Mouse (Mus musculus): ENCODE data around the gene D630045J12Rik. TPM values are rescaled to one million over a fixed set of nuclear protein-coding genes. Genes with fewer than 3 reads are reported as not detected.

D630045J12Rik gene
- polyA plus RNA-seq, 1 experiment from 2014 or later: 13.4 TPM

- H3K4me2 ChIP-seq: no peak overlapping the region
- H3K36me3 ChIP-seq: no peaks in the 10 kb centered on the region
- no peak overlapping the region for H3K4me3 ChIP-seq
- H3K9me3 ChIP-seq: no peaks in the 10 kb centered on the region
- WGBS: 87% methylated on average over 7 of the region's 7 CpGs
- ATAC-seq (ENCODE audit: low FRiP score): no peak
- H3K27ac ChIP-seq: no peak overlapping the region
- H3K27me3 ChIP-seq: no peaks in the 10 kb centered on the region
- no peak overlapping the region for H3K9ac ChIP-seq
- H3K4me1 ChIP-seq (replicated peaks): no peaks in the 10 kb centered on the region
Observed at GRCm38 (mm10) chr6:38102216-38102795, 151.5 kb downstream of the D630045J12Rik start.

- no peaks in the 10 kb centered on the region for H3K27me3 ChIP-seq
- no peak overlapping the region for H3K9ac ChIP-seq
- H3K9me3 ChIP-seq: no peaks in the 10 kb centered on the region
- ATAC-seq (ENCODE audit: low FRiP score): no peak
- H3K4me3 ChIP-seq: no peak overlapping the region
- H3K4me1 ChIP-seq (replicated peaks): no peaks in the 10 kb centered on the region
- H3K27ac ChIP-seq: no peak overlapping the region
- H3K36me3 ChIP-seq: no peaks in the 10 kb centered on the region
- H3K4me2 ChIP-seq: no peak overlapping the region
- WGBS: 77% methylated on average over 5 of the region's 5 CpGs
Observed at GRCm38 (mm10) chr6:38096961-38097370, 156.8 kb downstream of the D630045J12Rik start.

GRCm38 (mm10) chr6:38094701-38095100, 159.1 kb downstream of the D630045J12Rik start:
- ATAC-seq (ENCODE audit: low FRiP score): no peak
- H3K9me3 ChIP-seq: no peaks in the 10 kb centered on the region
- no peak overlapping the region for H3K4me2 ChIP-seq
- no peaks in the 10 kb centered on the region for H3K4me1 ChIP-seq (replicated peaks)
- H3K9ac ChIP-seq: no peak overlapping the region
- 91% methylated on average over 10 of the region's 10 CpGs for WGBS
- no peaks in the 10 kb centered on the region for H3K36me3 ChIP-seq
- H3K27me3 ChIP-seq: no peaks in the 10 kb centered on the region
- H3K4me3 ChIP-seq: no peak overlapping the region
- no peak overlapping the region for H3K27ac ChIP-seq

GRCm38 (mm10) chr6:38092539-38092938, 161.3 kb downstream of the D630045J12Rik start:
- H3K36me3 ChIP-seq: no peaks in the 10 kb centered on the region
- no peak overlapping the region for H3K4me3 ChIP-seq
- H3K4me1 ChIP-seq (replicated peaks): no peaks in the 10 kb centered on the region
- H3K4me2 ChIP-seq: no peak overlapping the region
- ATAC-seq (ENCODE audit: low FRiP score): no peak
- no peaks in the 10 kb centered on the region for H3K9me3 ChIP-seq
- H3K9ac ChIP-seq: no peak overlapping the region
- H3K27ac ChIP-seq: no peak overlapping the region
- WGBS: 96% methylated on average over 8 of the region's 8 CpGs
- H3K27me3 ChIP-seq: no peaks in the 10 kb centered on the region

GRCm38 (mm10) chr6:38087242-38088026, 166.4 kb downstream of the D630045J12Rik start:
- no peak for ATAC-seq (ENCODE audit: low FRiP score)
- no peak overlapping the region for H3K9ac ChIP-seq
- no peaks in the 10 kb centered on the region for H3K36me3 ChIP-seq
- H3K4me3 ChIP-seq: no peak overlapping the region
- H3K27ac ChIP-seq: no peak overlapping the region
- no peaks in the 10 kb centered on the region for H3K27me3 ChIP-seq
- WGBS: 74% methylated on average over 9 of the region's 9 CpGs
- 0 out of 2 replicates have a peak, but pooled peaks cover 2% of the 10 kb centered on the region for H3K4me1 ChIP-seq (replicated peaks)
- no peaks in the 10 kb centered on the region for H3K9me3 ChIP-seq
- H3K4me2 ChIP-seq: no peak overlapping the region

GRCm38 (mm10) chr6:38083204-38083603, 170.6 kb downstream of the D630045J12Rik start:
- no peak overlapping the region for H3K27ac ChIP-seq
- no peak for ATAC-seq (ENCODE audit: low FRiP score)
- 61% methylated on average over 4 of the region's 4 CpGs for WGBS
- 0 out of 2 replicates have a peak, but pooled peaks cover 2% of the 10 kb centered on the region for H3K4me1 ChIP-seq (replicated peaks)
- no peaks in the 10 kb centered on the region for H3K36me3 ChIP-seq
- no peak overlapping the region for H3K4me3 ChIP-seq
- no peaks in the 10 kb centered on the region for H3K9me3 ChIP-seq
- H3K4me2 ChIP-seq: no peak overlapping the region
- no peak overlapping the region for H3K9ac ChIP-seq
- H3K27me3 ChIP-seq: no peaks in the 10 kb centered on the region

GRCm38 (mm10) chr6:38081727-38082341, 172.0 kb downstream of the D630045J12Rik start:
- no peaks in the 10 kb centered on the region for H3K27me3 ChIP-seq
- H3K9me3 ChIP-seq: no peaks in the 10 kb centered on the region
- H3K27ac ChIP-seq: no peak overlapping the region
- H3K4me2 ChIP-seq: no peak overlapping the region
- no peak for ATAC-seq (ENCODE audit: low FRiP score)
- 69% methylated on average over 11 of the region's 11 CpGs for WGBS
- no peak overlapping the region for H3K9ac ChIP-seq
- H3K36me3 ChIP-seq: no peaks in the 10 kb centered on the region
- 0 out of 2 replicates have a peak, but pooled peaks cover 2% of the 10 kb centered on the region for H3K4me1 ChIP-seq (replicated peaks)
- H3K4me3 ChIP-seq: no peak overlapping the region

GRCm38 (mm10) chr6:38080364-38080763, 173.4 kb downstream of the D630045J12Rik start:
- Histone ChIP-seq H3K4me3 (no peak overlapping the region), H3K4me2 (no peak overlapping the region), H3K27me3 (no peaks in the 10 kb centered on the region), H3K9me3 (no peaks in the 10 kb centered on the region), H3K9ac (no peak overlapping the region), H3K4me1 (replicated peaks) (0 out of 2 replicates have a peak, but pooled peaks cover under 1% of the 10 kb centered on the region), H3K36me3 (no peaks in the 10 kb centered on the region), H3K27ac (no peak overlapping the region)
- no peak for ATAC-seq (ENCODE audit: low FRiP score)
- WGBS: 59% methylated on average over 4 of the region's 4 CpGs

- Histone ChIP-seq H3K4me3 (no peak overlapping the region), H3K4me1 (replicated peaks) (no peaks in the 10 kb centered on the region), H3K9me3 (no peaks in the 10 kb centered on the region), H3K36me3 (no peaks in the 10 kb centered on the region), H3K9ac (no peak overlapping the region), H3K4me2 (no peak overlapping the region), H3K27ac (no peak overlapping the region), H3K27me3 (no peaks in the 10 kb centered on the region)
- ATAC-seq (ENCODE audit: low FRiP score): no peak
- 88% methylated on average over 3 of the region's 3 CpGs for WGBS
Observed at GRCm38 (mm10) chr6:38073592-38073991, 180.2 kb downstream of the D630045J12Rik start.

Other genes with a start within 250 kb of the D630045J12Rik start
- gene Svopl, start 207.0 kb downstream of the D630045J12Rik start, polyA plus RNA-seq (2015; fragmentation: Nextera tagmentation; extraction: Ambion mirVana): 1.5 and 3.1 TPM in 2 replicates
- not detected in 2 replicates for gene Tmem213, start 144.8 kb downstream of the D630045J12Rik start, polyA plus RNA-seq (2015; fragmentation: Nextera tagmentation; extraction: Ambion mirVana)
- gene Atp6v0a4, start 129.4 kb downstream of the D630045J12Rik start, polyA plus RNA-seq (2015; fragmentation: Nextera tagmentation; extraction: Ambion mirVana): 0.18 and 0.34 TPM in 2 replicates
- 9.1 and 9.9 TPM in 2 replicates for gene Zc3hav1l, start 45.2 kb upstream of the D630045J12Rik start, polyA plus RNA-seq (2015; fragmentation: Nextera tagmentation; extraction: Ambion mirVana)
- gene Zc3hav1, start 100.6 kb upstream of the D630045J12Rik start, polyA plus RNA-seq (2015; fragmentation: Nextera tagmentation; extraction: Ambion mirVana): 1.2 and 1.4 TPM in 2 replicates
- 6.7 and 7.3 TPM in 2 replicates for gene Ttc26, start 127.5 kb upstream of the D630045J12Rik start, polyA plus RNA-seq (2015; fragmentation: Nextera tagmentation; extraction: Ambion mirVana)
- gene Ubn2, start 179.9 kb upstream of the D630045J12Rik start, polyA plus RNA-seq (2015; fragmentation: Nextera tagmentation; extraction: Ambion mirVana): 25.6 and 27.8 TPM in 2 replicates

Data from hindbrain, embryonic 13.5 days (tissue).